Mouse (Mus musculus): ENCODE measurements around the gene Ganab.

The Ganab gene

DNA sequence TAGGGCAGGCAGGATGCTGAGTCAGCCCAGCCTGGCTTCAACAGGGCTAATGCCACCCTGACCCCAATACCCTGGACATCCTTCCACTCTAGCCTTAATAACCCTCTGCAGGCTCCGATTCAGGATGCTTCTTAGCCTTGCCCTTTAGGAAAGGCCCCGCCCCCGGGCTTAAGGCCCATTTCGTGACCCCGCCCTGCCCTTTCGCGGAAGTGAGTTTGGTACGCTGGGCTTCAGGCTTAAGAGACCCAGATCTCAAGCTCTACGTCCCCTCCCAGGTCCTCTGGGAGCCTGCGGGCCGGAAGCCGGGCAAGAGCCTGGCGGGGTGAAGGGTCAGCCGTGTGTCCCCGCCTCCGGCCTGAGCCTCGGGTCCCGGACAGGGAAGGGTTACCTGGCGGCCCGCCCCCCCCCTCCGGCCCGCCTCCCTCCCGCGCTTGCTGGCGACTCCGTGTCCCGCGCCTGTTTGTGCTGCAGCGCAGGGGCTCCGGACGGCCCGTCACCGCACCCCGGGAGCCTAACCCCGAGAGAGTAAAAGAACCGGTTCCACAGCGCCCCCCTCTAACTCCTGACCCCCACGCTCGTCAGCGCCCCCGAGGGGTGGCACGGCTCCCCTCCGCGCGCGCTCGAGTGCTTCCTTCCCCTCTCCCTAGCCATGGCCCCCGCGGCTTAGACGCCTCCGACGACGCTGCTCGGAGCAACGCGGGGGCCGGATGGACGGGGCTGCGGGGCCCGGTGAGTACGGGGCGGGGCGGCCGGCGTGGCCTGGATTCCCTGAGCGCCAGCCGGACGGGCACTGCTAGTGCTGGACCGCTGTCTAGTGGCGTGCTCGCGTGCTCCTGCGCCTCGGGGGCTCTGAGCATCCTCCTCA, 31.6 kb downstream of the Ganab start, which contains the start of the genes Rom1 and Eml3:
Gene Rom1, minus strand, starts transcription at position 133 of the 865 bp plus-strand sequence.
Gene Eml3, plus strand, starts transcription at position 329 of the 865 bp plus-strand sequence.
- in situ Hi-C loops (cut with MseI, MboI) = no loop called here

DNA sequence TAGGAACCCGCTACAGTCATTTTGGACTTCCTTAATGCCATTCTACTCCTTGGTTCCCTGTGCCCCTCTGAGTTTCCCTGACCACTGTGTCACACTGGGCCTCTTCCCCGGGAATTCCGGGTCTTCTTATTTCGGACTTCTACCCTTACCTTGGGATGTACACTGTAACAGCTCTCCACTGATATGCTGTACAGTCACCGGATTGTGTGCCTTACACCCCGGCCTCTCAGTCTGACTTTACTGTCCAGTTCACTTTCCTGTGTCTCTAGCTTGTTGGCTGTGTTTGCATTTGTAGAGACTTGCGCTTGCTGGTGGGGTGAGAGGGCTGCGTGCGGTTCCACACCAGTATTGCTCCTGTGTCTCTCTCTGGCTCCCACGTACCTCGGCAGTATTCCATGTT, 32.2 kb downstream of the Ganab start:
- in situ Hi-C loops (cut with MseI, MboI) = no loop called here

DNA sequence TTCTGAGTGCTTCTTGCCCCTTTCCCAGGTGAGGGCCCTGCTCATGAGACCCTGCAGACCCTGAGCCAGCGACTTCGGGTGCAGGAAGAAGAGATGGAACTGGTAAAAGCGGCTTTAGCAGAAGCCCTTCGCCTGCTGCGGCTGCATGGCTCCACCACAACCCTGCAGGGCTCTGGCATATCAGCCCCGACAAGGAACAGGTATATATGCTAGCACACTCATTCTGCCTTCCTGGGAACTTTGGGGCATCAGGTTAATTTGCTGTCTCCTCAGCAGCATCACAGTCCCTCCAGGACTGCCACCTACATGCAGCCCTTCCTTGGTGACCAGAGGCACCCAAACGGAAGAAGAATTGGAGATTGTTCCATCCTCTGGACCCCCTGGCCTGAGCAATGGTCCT, 32.9 kb downstream of the Ganab start:
- in situ Hi-C loops (cut with MseI, MboI) = no loop called here

DNA sequence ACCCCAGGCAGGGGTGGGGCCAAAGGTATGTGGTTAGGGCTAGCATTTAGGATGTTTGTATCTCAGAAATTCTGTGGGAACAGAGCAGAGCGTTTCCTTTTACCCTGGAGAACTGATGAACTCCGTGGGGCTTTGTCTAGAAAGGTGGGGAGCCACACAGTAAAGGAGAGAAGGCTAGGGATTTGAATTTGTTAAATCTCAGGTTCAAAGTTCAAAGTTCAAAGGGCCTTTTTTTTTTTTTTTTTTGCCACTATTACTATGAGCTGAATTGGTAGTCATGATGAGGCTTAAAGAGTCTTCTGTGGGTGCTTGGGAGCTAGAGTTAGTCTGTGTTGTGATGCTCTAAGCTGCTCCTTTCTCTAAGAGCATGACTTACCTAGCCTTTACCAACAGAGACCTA, 38.9 kb downstream of the Ganab start:
- in situ Hi-C loops (cut with MseI, MboI) = no loop called here

DNA sequence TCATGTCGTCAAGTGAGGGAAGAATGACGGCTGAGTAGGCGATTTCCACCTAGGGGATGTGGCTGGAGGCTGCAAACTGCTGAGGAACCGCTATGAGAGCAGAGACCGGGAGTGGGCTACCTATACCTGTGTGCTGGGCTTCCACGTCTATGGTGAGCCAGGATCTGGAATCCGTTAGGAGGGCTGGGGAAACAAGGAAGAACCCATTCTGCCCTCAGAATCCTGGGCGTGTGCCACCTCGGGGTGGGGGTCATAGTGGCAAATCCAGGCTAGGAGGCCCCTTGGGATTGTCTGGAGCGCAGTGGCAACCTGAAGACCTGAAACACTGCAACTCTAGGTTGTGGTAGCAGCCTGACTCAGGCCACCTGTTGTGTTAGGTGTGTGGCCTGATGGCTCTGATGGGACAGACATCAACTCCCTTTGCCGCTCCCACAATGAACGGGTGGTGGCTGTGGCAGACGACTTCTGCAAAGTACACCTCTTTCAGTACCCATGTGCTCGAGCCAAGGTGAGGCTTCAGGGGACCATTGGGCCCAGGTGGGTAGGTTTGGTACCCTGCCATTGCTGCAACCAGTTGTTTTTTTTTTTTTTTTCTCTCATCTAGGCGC, 42.8 kb downstream of the Ganab start:
- in situ Hi-C loops (cut with MseI, MboI) = no loop called here

DNA sequence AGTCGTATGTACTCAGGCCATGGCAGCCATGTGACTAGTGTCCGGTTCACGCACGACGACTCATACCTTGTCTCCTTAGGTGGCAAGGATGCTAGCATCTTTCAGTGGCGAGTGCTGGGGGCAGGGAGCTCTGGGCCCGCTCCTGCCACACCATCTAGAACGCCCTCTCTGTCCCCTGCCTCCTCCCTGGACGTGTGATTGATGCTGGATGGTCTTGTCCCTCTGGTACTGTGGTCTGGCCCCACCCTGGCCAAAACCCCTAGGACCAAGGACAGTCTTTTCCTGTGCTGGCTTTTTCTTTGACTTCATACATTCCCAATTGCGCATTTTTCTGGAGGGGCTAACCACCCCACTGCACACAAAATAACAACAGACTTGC, 43.3 kb downstream of the Ganab start:
- in situ Hi-C loops (cut with MseI, MboI) = no loop called here

DNA sequence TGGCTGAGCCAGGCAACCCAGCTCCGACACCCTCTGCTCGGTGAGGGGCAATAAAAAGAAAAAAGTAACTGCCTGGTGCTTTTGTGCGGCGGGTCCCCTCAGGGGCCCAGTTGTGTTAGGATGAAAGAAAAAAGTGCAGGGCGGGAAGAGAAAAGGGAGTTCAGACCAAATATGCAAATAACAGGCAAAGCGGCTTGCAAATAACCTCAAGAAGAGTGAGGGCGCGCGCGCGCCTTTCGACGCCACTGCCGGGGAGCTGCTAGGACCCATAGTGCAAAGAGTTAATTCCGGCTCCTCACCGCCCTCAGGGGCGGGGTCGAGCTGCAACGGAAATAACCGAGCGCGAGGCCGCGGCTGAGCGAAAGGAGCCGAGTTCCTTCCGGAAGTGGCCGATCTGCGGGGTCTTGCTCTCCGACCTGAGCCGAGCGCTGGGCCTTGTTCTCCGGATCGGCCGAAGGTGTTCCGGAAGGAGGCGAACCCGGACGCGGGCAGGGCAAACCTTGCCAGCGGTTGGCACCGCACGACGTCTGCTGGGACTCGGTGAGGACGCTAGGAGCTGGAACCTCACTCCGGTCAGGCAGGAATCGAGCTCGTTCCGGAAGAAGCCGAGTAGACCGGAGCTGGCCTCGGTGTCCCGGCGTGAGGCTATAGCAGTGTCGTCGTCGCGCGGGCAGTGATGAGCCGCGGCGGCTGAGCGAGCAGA, 43.8 kb downstream of the Ganab start, which contains the start of gene Mta2:
Gene Mta2, plus strand, starts transcription at position 361 of the 703 bp plus-strand sequence.
- in situ Hi-C loops (cut with MseI, MboI) = no loop called here

DNA sequence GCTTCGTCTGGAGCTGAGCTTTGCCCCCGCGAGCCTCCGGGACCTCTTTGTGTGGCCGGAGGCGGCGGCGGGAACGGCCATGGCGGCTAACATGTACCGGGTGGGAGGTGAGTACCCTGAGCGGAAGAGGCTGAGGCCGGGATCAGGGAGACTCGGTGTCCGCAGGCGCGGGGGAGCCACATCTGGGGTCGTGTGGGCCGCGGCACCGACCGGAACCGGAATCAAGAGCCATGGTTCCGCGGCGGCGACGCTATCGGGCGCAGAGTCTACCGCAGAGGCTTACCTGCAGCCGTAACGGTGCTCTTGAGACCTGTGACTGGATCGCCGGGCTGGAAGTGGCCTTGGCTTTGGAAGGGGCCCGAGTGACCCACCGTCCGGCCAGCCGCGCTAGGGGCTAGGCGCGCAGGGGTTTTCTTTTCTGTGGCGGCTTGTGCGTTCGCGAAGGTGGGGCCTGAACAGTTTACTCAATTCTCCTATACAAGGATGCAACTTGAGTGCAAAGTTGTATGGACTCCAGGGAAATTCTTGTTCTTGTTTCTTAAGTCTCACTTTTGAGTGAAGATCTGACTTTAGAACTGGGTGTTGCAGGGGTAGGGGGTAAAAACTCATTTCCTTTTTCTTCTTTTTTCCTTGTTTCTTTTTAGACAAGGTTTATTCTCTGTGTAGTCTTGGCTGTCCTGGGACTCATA, 44.5 kb downstream of the Ganab start:
- in situ Hi-C loops (cut with MseI, MboI) = no loop called here

DNA sequence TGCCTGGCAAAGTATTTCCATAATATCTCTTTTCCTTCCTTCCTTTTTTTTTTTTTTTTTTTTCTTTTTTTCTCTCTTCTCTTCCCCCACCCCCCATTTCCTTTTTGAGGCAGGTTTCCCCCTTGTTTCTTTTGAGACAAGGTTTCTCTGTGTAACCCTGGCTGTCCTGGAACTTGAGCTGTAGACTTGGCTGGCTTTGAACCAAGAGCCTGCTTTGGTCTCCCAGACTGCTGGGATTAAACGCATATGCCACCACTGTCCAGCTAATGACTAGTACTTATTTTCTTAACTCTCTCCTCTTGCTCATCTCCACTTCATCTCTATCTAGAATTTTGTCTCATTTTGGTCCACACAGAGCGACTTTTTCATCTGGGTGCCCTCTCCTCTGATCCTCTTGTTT, 45.2 kb downstream of the Ganab start:
- in situ Hi-C loops (cut with MseI, MboI) = no loop called here

DNA sequence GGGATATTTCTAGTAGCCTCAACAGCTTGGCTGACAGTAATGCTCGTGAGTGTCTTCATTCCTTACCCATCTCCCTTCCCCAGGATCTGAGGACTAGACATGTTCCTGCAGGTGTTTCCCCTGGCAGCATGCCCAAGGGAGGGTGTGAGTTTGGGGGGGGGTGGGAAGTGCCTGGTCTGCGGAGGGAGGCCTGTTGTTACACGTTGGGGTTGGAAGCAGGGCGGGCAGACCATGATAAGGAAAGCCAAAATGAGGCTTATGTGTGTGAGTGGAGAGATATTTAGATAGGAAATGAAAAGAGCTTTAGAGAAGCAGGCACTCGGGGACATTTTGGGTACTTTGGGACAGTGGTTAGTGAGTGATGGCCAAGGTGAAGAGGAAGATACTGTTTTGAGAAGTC, 46.2 kb downstream of the Ganab start:
- in situ Hi-C loops (cut with MseI, MboI) = no loop called here

DNA sequence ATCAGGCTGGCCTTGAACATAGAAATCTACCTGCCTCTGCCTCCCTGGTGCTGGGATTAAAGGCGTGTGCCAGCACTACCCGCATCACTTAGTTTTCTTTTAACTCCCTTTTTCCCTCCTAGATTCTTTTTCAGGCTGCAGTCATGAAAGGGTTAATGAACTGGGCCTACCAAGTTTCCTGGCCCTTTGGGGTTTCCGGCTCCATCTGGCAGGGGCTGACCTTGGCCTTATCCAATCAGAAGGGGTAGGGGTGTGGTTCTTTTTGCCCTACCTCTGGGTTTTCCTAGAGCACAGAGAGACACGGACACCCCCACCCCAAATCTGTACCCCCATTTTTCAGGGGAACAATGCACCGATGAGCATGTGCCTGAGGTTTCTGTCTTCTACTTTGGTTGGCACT, 46.9 kb downstream of the Ganab start:
- in situ Hi-C loops (cut with MseI, MboI) = no loop called here

DNA sequence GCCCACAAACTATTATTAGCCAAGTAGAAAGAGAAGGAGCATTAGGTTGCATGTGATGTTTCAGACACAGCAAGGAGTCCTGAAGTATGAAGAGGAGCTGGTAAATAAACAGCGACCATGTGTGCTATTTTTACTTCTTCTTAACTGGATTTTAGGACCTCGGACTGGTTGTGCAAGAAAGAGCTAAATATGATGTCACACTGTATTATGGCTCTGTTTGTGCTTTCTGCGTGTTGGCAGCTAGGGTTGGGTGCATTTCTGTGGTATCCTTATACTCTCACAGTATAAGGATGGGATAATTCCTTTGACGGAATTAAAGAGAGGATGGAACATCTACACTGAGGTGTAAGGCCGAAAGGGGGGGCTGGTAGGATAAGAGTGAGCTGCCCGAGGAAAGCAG, 47.4 kb downstream of the Ganab start:
- in situ Hi-C loops (cut with MseI, MboI) = no loop called here

DNA sequence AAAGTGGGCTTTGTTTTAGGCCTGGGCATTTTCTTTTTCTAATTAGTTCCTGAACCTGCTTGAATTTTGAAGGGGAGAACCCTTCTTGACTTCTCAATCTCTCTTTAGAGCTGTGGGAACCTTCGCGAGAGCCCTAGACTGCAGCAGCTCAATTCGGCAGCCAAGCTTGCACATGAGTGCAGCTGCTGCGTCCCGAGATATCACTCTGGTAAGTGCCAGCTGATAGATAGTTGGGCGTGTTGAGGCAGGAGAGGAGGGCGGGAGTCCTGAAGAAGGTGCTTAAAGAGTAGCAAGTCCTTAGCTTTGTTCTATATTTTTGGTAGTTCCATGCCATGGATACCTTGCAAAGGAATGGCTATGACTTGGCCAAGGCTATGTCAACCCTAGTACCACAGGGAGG, 49.1 kb downstream of the Ganab start:
- in situ Hi-C loops (cut with MseI, MboI) = no loop called here

DNA sequence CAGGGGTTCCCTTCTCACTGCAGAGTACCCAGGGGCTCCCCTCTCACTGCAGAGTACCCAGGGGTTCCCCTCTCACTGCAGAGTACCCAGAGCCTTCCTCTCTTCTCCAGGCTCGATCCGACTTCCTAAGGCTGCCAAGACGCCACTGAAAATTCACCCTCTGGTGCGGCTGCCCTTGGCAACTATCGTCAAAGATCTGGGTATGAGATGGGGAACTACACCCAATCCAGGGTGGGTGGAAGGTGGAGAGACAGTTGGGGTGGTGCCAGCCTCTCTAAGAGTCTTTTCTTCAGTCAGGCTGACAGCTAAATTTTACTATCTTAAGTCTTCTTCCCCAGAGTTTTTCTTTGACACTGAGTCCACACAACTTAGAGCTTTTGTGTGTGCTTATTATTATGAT, 52.3 kb downstream of the Ganab start:
- in situ Hi-C loops (cut with MseI, MboI) = no loop called here

DNA sequence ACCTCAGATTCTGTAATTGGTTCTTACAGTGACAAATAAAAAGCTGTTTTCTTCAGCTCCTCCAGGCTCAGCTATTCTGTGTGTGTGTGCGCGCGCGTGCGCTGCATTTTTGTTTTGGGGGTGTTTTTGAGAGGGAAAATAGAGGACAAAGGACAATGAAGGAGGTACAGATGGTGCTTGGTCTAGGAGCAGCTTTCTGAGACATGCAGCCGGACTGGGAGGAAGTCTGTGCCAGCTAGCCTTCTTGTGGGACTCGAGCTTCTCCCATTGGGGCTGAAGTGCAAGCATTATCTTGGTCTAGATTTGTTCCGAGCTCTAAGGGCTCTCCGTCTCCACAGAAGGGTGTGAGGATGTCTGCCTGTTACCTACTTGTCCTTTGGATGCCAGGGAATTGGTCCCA, 54.4 kb downstream of the Ganab start:
- in situ Hi-C loops (cut with MseI, MboI) = no loop called here

DNA sequence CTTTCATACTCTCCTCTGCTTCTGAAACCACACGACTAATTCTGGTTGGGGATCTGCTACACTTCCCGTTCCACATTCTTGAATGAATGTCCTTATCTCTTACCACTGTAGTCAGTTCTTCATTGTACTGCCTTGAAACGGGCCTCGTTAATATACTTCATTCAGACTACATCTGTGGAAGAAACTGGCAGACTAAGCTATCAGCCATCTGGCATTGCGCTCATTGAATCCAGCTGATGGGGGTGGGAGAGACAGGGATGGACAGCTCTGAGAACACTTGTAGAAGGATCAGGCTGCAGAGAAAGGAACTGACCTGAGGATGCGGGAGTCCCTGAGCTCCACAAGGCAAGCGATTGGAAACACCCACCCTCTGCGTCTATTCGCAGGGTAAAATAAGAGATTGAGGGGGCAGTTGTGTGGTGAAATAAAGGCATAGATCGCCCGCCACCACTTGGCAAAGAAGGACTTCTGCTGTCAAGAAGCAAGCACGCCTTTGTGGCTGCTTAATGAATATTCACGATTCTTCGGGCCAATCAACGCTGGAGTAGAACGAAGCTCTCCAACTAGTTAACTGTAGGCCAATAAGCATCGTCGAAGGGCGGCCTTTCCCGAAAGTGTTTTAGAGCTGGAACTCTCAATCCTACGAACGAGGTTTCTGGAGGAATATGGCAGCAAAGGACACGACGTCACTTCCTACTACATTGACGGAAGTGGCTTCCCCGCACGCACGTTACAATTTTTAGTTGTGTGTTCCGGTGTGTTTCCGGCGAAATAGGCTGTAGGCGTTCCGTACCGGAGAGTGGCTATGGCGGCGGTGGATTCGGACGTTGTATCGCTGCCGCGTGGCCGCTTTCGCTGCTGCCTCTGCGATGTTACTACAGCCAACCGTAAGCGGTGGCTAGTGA, 55.5 kb downstream of the Ganab start, which contains the start of gene Tut1:
Gene Tut1, plus strand, starts transcription at position 713 of the 905 bp plus-strand sequence.
- in situ Hi-C loops (cut with MseI, MboI) = no loop called here

DNA sequence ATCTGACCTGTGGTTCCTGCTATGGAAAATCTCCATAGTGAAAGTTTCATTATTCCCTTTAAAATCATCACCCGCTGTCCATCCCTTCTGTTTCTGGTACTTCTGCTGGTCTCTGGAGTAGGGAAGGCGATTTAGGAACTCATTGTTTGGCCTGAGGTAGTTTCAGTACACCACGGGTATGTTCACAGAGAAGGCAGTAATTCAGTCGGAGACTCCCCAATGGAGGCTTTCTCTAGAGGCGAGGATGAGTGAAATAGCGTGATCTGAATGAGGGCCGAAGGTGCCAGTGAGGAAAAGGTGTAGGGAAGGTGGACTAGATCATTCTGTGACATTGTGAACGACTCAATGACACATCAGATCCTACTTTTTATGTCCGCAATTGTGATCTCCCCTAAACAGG, 56.3 kb downstream of the Ganab start:
- in situ Hi-C loops (cut with MseI, MboI) = no loop called here

DNA sequence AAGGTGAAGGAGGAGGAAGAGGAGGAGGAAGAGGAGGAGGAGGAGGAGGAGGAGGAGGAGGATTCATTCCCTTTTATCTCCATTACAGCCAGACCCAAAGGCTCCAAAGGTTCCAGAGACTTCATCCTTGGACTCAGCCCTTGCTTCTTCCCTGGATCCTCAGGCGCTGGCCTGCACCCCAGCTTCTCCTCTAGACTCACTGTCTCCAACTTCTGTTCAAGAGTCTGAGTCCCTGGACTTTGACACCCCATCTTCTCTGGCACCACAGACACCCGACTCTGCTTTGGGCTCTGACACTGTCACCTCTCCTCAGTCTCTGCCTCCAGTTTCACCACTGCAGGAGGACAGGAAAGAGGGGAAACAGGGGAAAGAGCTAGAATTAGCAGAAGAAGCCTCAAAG, 64.4 kb downstream of the Ganab start:
- in situ Hi-C loops (cut with MseI, MboI) = no loop called here

DNA sequence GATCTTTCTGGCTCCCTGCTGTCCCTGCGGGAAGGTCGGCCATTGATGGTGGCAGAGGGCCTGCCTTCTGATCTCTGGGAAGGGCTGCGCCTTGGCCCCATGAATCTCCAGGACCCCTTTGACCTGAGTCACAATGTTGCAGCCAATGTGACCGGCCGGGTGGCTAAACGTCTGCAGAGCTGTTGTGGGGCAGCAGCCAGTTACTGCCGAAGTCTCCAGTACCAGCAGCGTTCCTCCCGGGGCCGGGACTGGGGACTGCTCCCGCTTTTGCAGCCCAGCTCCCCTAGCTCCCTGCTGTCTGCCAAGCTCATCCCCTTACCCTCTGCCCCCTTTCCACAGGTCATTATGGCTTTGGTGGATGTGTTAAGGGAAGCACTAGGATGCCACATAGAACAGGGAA, 67.2 kb downstream of the Ganab start:
- in situ Hi-C loops (cut with MseI, MboI) = no loop called here

DNA sequence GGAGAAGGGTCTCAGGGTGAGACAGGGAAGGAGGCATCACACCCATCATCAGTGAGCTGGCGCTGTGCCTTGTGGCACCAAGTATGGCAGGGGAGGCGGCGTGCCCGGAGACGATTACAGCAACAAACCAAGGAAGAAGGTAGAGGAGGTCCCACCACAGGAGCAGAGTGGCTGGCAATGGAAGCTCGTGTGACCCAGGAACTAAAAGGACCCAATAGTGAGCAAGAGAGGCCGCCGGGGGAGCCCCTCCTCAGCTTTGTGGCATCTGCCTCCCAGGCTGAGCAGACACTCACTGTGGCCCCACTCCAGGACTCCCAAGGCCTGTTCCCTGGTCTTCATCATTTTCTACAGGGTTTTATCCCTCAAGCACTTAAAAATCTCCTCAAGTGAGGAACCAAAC, 67.9 kb downstream of the Ganab start:
- in situ Hi-C loops (cut with MseI, MboI) = no loop called here

DNA sequence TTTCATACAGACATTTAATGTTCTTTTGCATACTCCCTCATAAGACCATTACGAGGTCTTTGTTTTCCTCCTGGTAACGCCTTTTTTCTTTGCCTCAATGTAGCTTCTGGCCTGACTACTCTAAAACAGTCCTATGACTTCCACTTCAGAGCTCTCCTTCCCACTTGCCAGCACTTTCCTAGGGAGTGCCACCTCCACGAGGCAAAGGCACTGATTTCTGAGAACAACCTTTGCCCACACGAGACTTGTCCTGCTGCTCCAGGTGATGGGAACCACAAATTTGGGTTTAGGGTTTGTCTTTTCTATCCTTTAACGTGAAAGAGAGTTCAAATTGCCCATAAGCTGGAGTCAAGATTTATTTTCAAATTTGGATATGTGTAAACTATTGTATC, 68.3 kb downstream of the Ganab start:
- in situ Hi-C loops (cut with MseI, MboI) = no loop called here

Measured in mouse trophoblast stem cell (cell line).